Mouse (Mus musculus) hindbrain, embryonic 13.5 days (tissue): ENCODE measurements at regions not wholly inside any gene's neighbourhood (a gene's known extent, or its start where the extent isn't known, plus 50 kb on each side); places are given as distances from the start of the nearest gene placed in this dataset.
"Not testable (repeated sequence)": the region's sequence is repeated elsewhere in the genome, so short reads cannot be mapped to it uniquely, and the experiment has no call there.

Source experiments
- ATAC-seq: fragments of 200-750 bp; cut with Nextera tagmentation; 2 replicates; pipeline ENCODE4 v1.8.0; 2017; ENCODE audit warnings: moderate TSS enrichment; ENCODE audit not compliant: low FRiP score
- H3K27ac ChIP-seq: fragments of 300-500 bp; sonication (generic); 2 replicates; pipeline ENCODE4 v1.5.1; 2015; ENCODE audit warnings: inconsistent platforms, mild to moderate bottlenecking, moderate library complexity
- H3K27me3 ChIP-seq: fragments of 300-500 bp; sonication (generic); 2 replicates; pipeline ENCODE4 v1.6.1; 2015; ENCODE audit warnings: mild to moderate bottlenecking, inconsistent platforms
- H3K36me3 ChIP-seq: fragments of 300-500 bp; sonication (generic); 2 replicates; pipeline ENCODE4 v1.6.1; 2015; ENCODE audit warnings: mild to moderate bottlenecking, inconsistent platforms
- H3K4me1 ChIP-seq: fragments of 300-500 bp; sonication (generic); replicated peaks from 2 replicates; pipeline ENCODE4 v1.6.1; 2015; ENCODE audit warnings: inconsistent platforms
- H3K4me2 ChIP-seq: fragments of 300-500 bp; sonication (generic); 2 replicates; pipeline ENCODE4 v1.6.1; 2015; ENCODE audit warnings: inconsistent platforms, mild to moderate bottlenecking, moderate library complexity
- H3K4me3 ChIP-seq: fragments of 300-500 bp; sonication (generic); 2 replicates; pipeline ENCODE4 v1.5.1; 2015; ENCODE audit warnings: mild to moderate bottlenecking, inconsistent platforms
- H3K9ac ChIP-seq: fragments of 300-500 bp; sonication (generic); 2 replicates; pipeline ENCODE4 v1.6.1; 2015; ENCODE audit warnings: mild to moderate bottlenecking, inconsistent platforms
- H3K9me3 ChIP-seq: fragments of 300-500 bp; sonication (generic); 2 replicates; pipeline ENCODE4 v1.6.1; 2016; ENCODE audit warnings: inconsistent platforms
- WGBS: fragments of 180-500 bp; shearing (Covaris S2); methylation state at CpG from one replicate; pipeline ENCODE4 v1.1.7; 2015; 5-methylcytosine and 5-hydroxymethylcytosine counted together

- H3K36me3 ChIP-seq, result no peaks in the 10 kb centered on the region
- H3K4me3 ChIP-seq, result no peak overlapping the region
- no peak for ATAC-seq
- no peak overlapping the region for H3K4me2 ChIP-seq
- 73% methylated on average over 4 of the region's 4 CpGs for WGBS
- no peaks in the 10 kb centered on the region for H3K9me3 ChIP-seq
- no peak overlapping the region for H3K9ac ChIP-seq
- no peak overlapping the region for H3K27ac ChIP-seq
- H3K27me3 ChIP-seq, result no peaks in the 10 kb centered on the region
- no peaks in the 10 kb centered on the region for H3K4me1 ChIP-seq
Observed at GRCm38 (mm10) chr9:84461441-84461840, 536.5 kb downstream of the Bckdhb start.

- WGBS, result 12% methylated on average over 3 of the region's 3 CpGs
- H3K4me1 ChIP-seq, result no peaks in the 10 kb centered on the region
- no peak overlapping the region for H3K4me2 ChIP-seq
- no peak for ATAC-seq
- no peaks in the 10 kb centered on the region for H3K9me3 ChIP-seq
- H3K9ac ChIP-seq, result no peak overlapping the region
- no peak overlapping the region for H3K27ac ChIP-seq
- no peaks in the 10 kb centered on the region for H3K36me3 ChIP-seq
- H3K4me3 ChIP-seq, result no peak overlapping the region
- no peaks in the 10 kb centered on the region for H3K27me3 ChIP-seq
Observed at GRCm38 (mm10) chr9:84466741-84467140, 541.8 kb downstream of the Bckdhb start.

GRCm38 (mm10) chr9:84472696-84473095, 547.8 kb downstream of the Bckdhb start:
- no peaks in the 10 kb centered on the region for H3K36me3 ChIP-seq
- no peak overlapping the region for H3K9ac ChIP-seq
- 91% methylated on average over 4 of the region's 4 CpGs for WGBS
- ATAC-seq, result no peak
- H3K27ac ChIP-seq, result no peak overlapping the region
- H3K4me1 ChIP-seq, result no peaks in the 10 kb centered on the region
- no peaks in the 10 kb centered on the region for H3K9me3 ChIP-seq
- no peak overlapping the region for H3K4me2 ChIP-seq
- H3K4me3 ChIP-seq, result no peak overlapping the region
- H3K27me3 ChIP-seq, result no peaks in the 10 kb centered on the region

GRCm38 (mm10) chr9:84475906-84476305, 551.0 kb downstream of the Bckdhb start:
- H3K27ac ChIP-seq, result no peak overlapping the region
- no peaks in the 10 kb centered on the region for H3K4me1 ChIP-seq
- H3K4me3 ChIP-seq, result no peak overlapping the region
- H3K36me3 ChIP-seq, result no peaks in the 10 kb centered on the region
- no peak overlapping the region for H3K4me2 ChIP-seq
- no peak for ATAC-seq
- H3K9me3 ChIP-seq, result no peaks in the 10 kb centered on the region
- WGBS, result 63% methylated on average over 1 of the region's 1 CpGs
- H3K9ac ChIP-seq, result no peak overlapping the region
- H3K27me3 ChIP-seq, result no peaks in the 10 kb centered on the region

GRCm38 (mm10) chr9:84499507-84499906, 574.6 kb downstream of the Bckdhb start:
- no peak overlapping the region for H3K4me3 ChIP-seq
- H3K36me3 ChIP-seq, result no peaks in the 10 kb centered on the region
- ATAC-seq, result no peak
- no peaks in the 10 kb centered on the region for H3K27me3 ChIP-seq
- H3K27ac ChIP-seq, result no peak overlapping the region
- no peaks in the 10 kb centered on the region for H3K9me3 ChIP-seq
- no peak overlapping the region for H3K9ac ChIP-seq
- 88% methylated on average over 2 of the region's 2 CpGs for WGBS
- no peaks in the 10 kb centered on the region for H3K4me1 ChIP-seq
- no peak overlapping the region for H3K4me2 ChIP-seq

- H3K27me3 ChIP-seq, H3K4me1 ChIP-seq, H3K4me2 ChIP-seq, H3K9ac ChIP-seq, ATAC-seq, H3K36me3 ChIP-seq, H3K9me3 ChIP-seq, H3K27ac ChIP-seq, H3K4me3 ChIP-seq: not testable (repeated sequence)
Observed at GRCm38 (mm10) chr9:84502981-84503380, 578.0 kb downstream of the Bckdhb start.

- Histone ChIP-seq H3K9me3 (no peaks in the 10 kb centered on the region), H3K4me3 (no peak overlapping the region), H3K9ac (no peak overlapping the region), H3K27ac (no peak overlapping the region), H3K4me2 (no peak overlapping the region), H3K4me1 (no peaks in the 10 kb centered on the region), H3K36me3 (no peaks in the 10 kb centered on the region), H3K27me3 (no peaks in the 10 kb centered on the region)
- WGBS, result 94% methylated on average over 3 of the region's 3 CpGs
- ATAC-seq, result no peak
Observed at GRCm38 (mm10) chr9:84517064-84517463, 592.1 kb downstream of the Bckdhb start.

GRCm38 (mm10) chr9:84545431-84545830, 620.5 kb downstream of the Bckdhb start:
- no peaks in the 10 kb centered on the region for H3K27me3 ChIP-seq
- no peak overlapping the region for H3K27ac ChIP-seq
- 82% methylated on average over 2 of the region's 2 CpGs for WGBS
- H3K4me2 ChIP-seq, result no peak overlapping the region
- ATAC-seq, result no peak
- no peak overlapping the region for H3K9ac ChIP-seq
- no peaks in the 10 kb centered on the region for H3K36me3 ChIP-seq
- no peak overlapping the region for H3K4me3 ChIP-seq
- H3K4me1 ChIP-seq, result no peaks in the 10 kb centered on the region
- no peaks in the 10 kb centered on the region for H3K9me3 ChIP-seq

GRCm38 (mm10) chr9:84548012-84548660, 623.2 kb downstream of the Bckdhb start:
- WGBS, result 81% methylated on average over 6 of the region's 6 CpGs
- no peak for ATAC-seq
- no peaks in the 10 kb centered on the region for H3K9me3 ChIP-seq
- no peaks in the 10 kb centered on the region for H3K27me3 ChIP-seq
- H3K4me3 ChIP-seq, result no peak overlapping the region
- no peaks in the 10 kb centered on the region for H3K36me3 ChIP-seq
- no peaks in the 10 kb centered on the region for H3K4me1 ChIP-seq
- no peak overlapping the region for H3K27ac ChIP-seq
- H3K9ac ChIP-seq, result no peak overlapping the region
- H3K4me2 ChIP-seq, result no peak overlapping the region

- ATAC-seq, result no peak
- WGBS, result 62% methylated on average over 2 of the region's 2 CpGs
- Histone ChIP-seq H3K9me3 (no peaks in the 10 kb centered on the region), H3K4me3 (no peak overlapping the region), H3K27ac (no peak overlapping the region), H3K36me3 (no peaks in the 10 kb centered on the region), H3K4me1 (peaks cover 6% of the 10 kb centered on the region; the same call in 1 of the 2 replicates), H3K9ac (no peak overlapping the region), H3K27me3 (no peaks in the 10 kb centered on the region), H3K4me2 (no peak overlapping the region)
Observed at GRCm38 (mm10) chr9:84555237-84555636, 630.3 kb downstream of the Bckdhb start.

GRCm38 (mm10) chr9:84556261-84556844, 631.4 kb downstream of the Bckdhb start:
- peaks cover 6% of the 10 kb centered on the region; the same call in 1 of the 2 replicates for H3K4me1 ChIP-seq
- H3K9me3 ChIP-seq, result no peaks in the 10 kb centered on the region
- H3K27me3 ChIP-seq, result no peaks in the 10 kb centered on the region
- no peak overlapping the region for H3K4me3 ChIP-seq
- ATAC-seq, result peak; percentile 57; the same call in 1 of the 2 replicates
- H3K36me3 ChIP-seq, result no peaks in the 10 kb centered on the region
- H3K9ac ChIP-seq, result no peak overlapping the region
- no peak overlapping the region for H3K27ac ChIP-seq
- 48% methylated on average over 11 of the region's 11 CpGs for WGBS
- peak overlapping the region; percentile 23; the same call in 1 of the 2 replicates for H3K4me2 ChIP-seq

GRCm38 (mm10) chr9:84558346-84558745, 633.4 kb downstream of the Bckdhb start:
- Histone ChIP-seq H3K9me3 (no peaks in the 10 kb centered on the region), H3K27ac (no peak overlapping the region), H3K4me2 (no peak overlapping the region), H3K4me3 (no peak overlapping the region), H3K36me3 (no peaks in the 10 kb centered on the region), H3K27me3 (no peaks in the 10 kb centered on the region), H3K9ac (no peak overlapping the region), H3K4me1 (peaks cover 6% of the 10 kb centered on the region; the same call in 1 of the 2 replicates)
- ATAC-seq, result no peak
- WGBS, result 92% methylated on average over 1 of the region's 1 CpGs

- no peak for ATAC-seq
- Histone ChIP-seq H3K9me3 (no peaks in the 10 kb centered on the region), H3K4me3 (no peak overlapping the region), H3K4me2 (no peak overlapping the region), H3K36me3 (no peaks in the 10 kb centered on the region), H3K27ac (no peak overlapping the region), H3K9ac (no peak overlapping the region), H3K27me3 (no peaks in the 10 kb centered on the region), H3K4me1 (no peaks in the 10 kb centered on the region)
- WGBS, result 75% methylated on average over 3 of the region's 3 CpGs
Observed at GRCm38 (mm10) chr9:84569533-84569932, 644.6 kb downstream of the Bckdhb start.
